Mouse (Mus musculus) layer of hippocampus, adult 2 months (tissue): Measurements from ENCODE around the gene Kremen2. TPM values are rescaled to one million over a fixed set of nuclear protein-coding genes. Genes with fewer than 3 reads are reported as not detected.
A peak's percentile ranks its signal among the peaks of the same experiment; 100 is the strongest.

Experiments
- DNase-seq, 2 experiments: peaks; one replicate each; pipeline ENCODE4 v3.0.0; 2022; ENCODE audit warnings: low spot score in 2 of 2
- H3K27ac ChIP-seq: fragments of 200-600 bp; 2 replicates; pipeline ENCODE4 v1.8.1; 2022
- H3K4me3 ChIP-seq: fragments of 200-600 bp; 2 replicates; pipeline ENCODE4 v1.8.1; 2022; ENCODE audit warnings: mild to moderate bottlenecking
- CTCF ChIP-seq: fragments of 200-600 bp; conservative IDR thresholded peaks from 2 replicates; pipeline ENCODE4 v1.8.1; 2022; ENCODE audit warnings: antibody characterized with exemption, mild to moderate bottlenecking, moderate library complexity
- total RNA-seq, 2 experiments: library from RNA; stranded (reverse); gene quantifications; 2 replicates each; pipeline ENCODE4 v1.2.3; 2021

Gene Kremen2
- total RNA-seq, 2 experiments from 2014 or later, result 0.23 to 0.32 TPM

GRCm38 (mm10) chr17:23706212-23706611 lies 39.4 kb downstream of the Kremen2 start:
- peak; percentile 53 to 80 for DNase-seq
- TF ChIP-seq CTCF, result peak; percentile 96
- Histone ChIP-seq H3K4me3 (no peak overlapping the region), H3K27ac (no peak overlapping the region)

GRCm38 (mm10) chr17:23705525-23706104 lies 40.0 kb downstream of the Kremen2 start:
- DNase-seq, result no peak
- H3K27ac ChIP-seq, result no peak overlapping the region
- no peak for TF ChIP-seq CTCF

GRCm38 (mm10) chr17:23704741-23705140 lies 40.9 kb downstream of the Kremen2 start:
- no peak for TF ChIP-seq CTCF
- Histone ChIP-seq H3K4me3 (no peak overlapping the region), H3K27ac (no peak overlapping the region)
- DNase-seq, result peak; percentile 31 to 36

More at GRCm38 (mm10) chr17:23705525-23706104, 40.0 kb downstream of the Kremen2 start:
- no peak overlapping the region for H3K4me3 ChIP-seq

- Histone ChIP-seq H3K4me3 (no peak overlapping the region), H3K27ac (no peak overlapping the region)
- no peak for TF ChIP-seq CTCF
- DNase-seq, result no peak
These were observed 42.3 kb downstream of the Kremen2 start for GRCm38 (mm10) chr17:23703301-23703700.

- Histone ChIP-seq H3K27ac (peak overlapping the region; percentile 71), H3K4me3 (peak overlapping the region; percentile 59)
- DNase-seq, result peak; percentile 90 to 91
- TF ChIP-seq CTCF, result peak; percentile 84
These were observed 45.6 kb downstream of the Kremen2 start for GRCm38 (mm10) chr17:23700079-23700478.

- Histone ChIP-seq H3K4me3 (peak overlapping the region; percentile 59), H3K27ac (peak overlapping the region; percentile 71)
- TF ChIP-seq CTCF, result 0 out of 2 replicates have a peak, but pooled peaks have one; percentile 13
- no peak for DNase-seq
These were observed 46.2 kb downstream of the Kremen2 start for GRCm38 (mm10) chr17:23699131-23700077.

- DNase-seq, result no peak
- Histone ChIP-seq H3K4me3 (no peak overlapping the region), H3K27ac (no peak overlapping the region)
- TF ChIP-seq CTCF, result no peak
These were observed 49.8 kb downstream of the Kremen2 start for GRCm38 (mm10) chr17:23695801-23696200.

- no peak for TF ChIP-seq CTCF
- H3K27ac ChIP-seq, result no peak overlapping the region
These were observed 51.1 kb downstream of the Kremen2 start for GRCm38 (mm10) chr17:23694491-23694890.

More at GRCm38 (mm10) chr17:23694491-23694890, 51.1 kb downstream of the Kremen2 start:
- DNase-seq, result no peak
- no peak overlapping the region for H3K4me3 ChIP-seq

Other genes with a start within 250 kb of the Kremen2 start
- gene Zfp213, start 181.6 kb downstream of the Kremen2 start, total RNA-seq, result 1 to 10 TPM; 5.7 to 6.9 TPM
- 10 to 100 TPM; 30.1 to 33.6 TPM for gene Zfp13, start 146.3 kb downstream of the Kremen2 start, total RNA-seq
- not detected for gene Zscan10, start 145.0 kb downstream of the Kremen2 start, total RNA-seq
- under 1 TPM in 1 of 2 experiments, not detected in 1; 0.17 TPM for gene Mmp25, start 100.6 kb downstream of the Kremen2 start, total RNA-seq
- not detected for gene Bicdl2, start 85.3 kb downstream of the Kremen2 start, total RNA-seq
- 100 to 1,000 TPM; 110 to 118 TPM for gene Hcfc1r1, start 72.2 kb downstream of the Kremen2 start, total RNA-seq
- 1 to 10 TPM; 7.1 to 7.6 TPM for gene Thoc6, start 72.0 kb downstream of the Kremen2 start, total RNA-seq
- 1 to 10 TPM; 5.5 to 6.3 TPM for gene Tnfrsf12a, start 68.4 kb downstream of the Kremen2 start, total RNA-seq
- not detected for gene Cldn6, start 66.6 kb downstream of the Kremen2 start, total RNA-seq
- under 1 TPM in 1 of 2 experiments, not detected in 1; 0.25 TPM for gene Cldn9, start 61.8 kb downstream of the Kremen2 start, total RNA-seq
- under 1 TPM; 0.25 to 0.64 TPM for gene 1520401A03Rik, start 23.1 kb downstream of the Kremen2 start, total RNA-seq
- 1 to 10 TPM; 3.4 to 3.5 TPM for gene Pkmyt1, start 19.5 kb downstream of the Kremen2 start, total RNA-seq
- 10 to 100 TPM; 46.2 to 48.3 TPM for gene Paqr4, start 5.0 kb downstream of the Kremen2 start, total RNA-seq
- 100 to 1,000 TPM; 310 to 345 TPM for gene Flywch1, start 25.8 kb upstream of the Kremen2 start, total RNA-seq
- gene Flywch2, start 40.2 kb upstream of the Kremen2 start, total RNA-seq, result 10 to 100 TPM; 10.6 to 12.3 TPM
- 100 to 1,000 TPM; 613 to 663 TPM for gene Srrm2, start 44.7 kb upstream of the Kremen2 start, total RNA-seq
- gene Elob, start 83.3 kb upstream of the Kremen2 start, total RNA-seq, result 100 to 1,000 TPM; 332 to 341 TPM
- gene Prss33, start 90.2 kb upstream of the Kremen2 start, total RNA-seq, result not detected
- gene Prss32, start 98.0 kb upstream of the Kremen2 start, total RNA-seq, result not detected
- 1 to 10 TPM; 1.9 to 2.2 TPM for gene Prss41, start 98.3 kb upstream of the Kremen2 start, total RNA-seq
- not detected for gene Prss21, start 122.2 kb upstream of the Kremen2 start, total RNA-seq
- gene Dcpp1, start 135.0 kb upstream of the Kremen2 start, total RNA-seq, result not detected
- gene Dcpp2, start 135.0 kb upstream of the Kremen2 start, total RNA-seq, result not detected
- gene Dcpp3, start 171.6 kb upstream of the Kremen2 start, total RNA-seq, result not detected
- gene Sbp, start 195.8 kb upstream of the Kremen2 start, total RNA-seq, result not detected
- gene Sbpl, start 209.4 kb upstream of the Kremen2 start, total RNA-seq, result not detected
- under 1 TPM in 1 of 2 experiments, not detected in 1; 0.32 TPM for gene Prss30, start 234.7 kb upstream of the Kremen2 start, total RNA-seq